Mouse (Mus musculus) myocyte (in vitro differentiated cells): ENCODE measurements around the gene Sirpb1a. TPM values are rescaled to one million over a fixed set of nuclear protein-coding genes. Genes with fewer than 3 reads are reported as not detected.

Experiments used
- H3K27me3 ChIP-seq: one replicate; pipeline ENCODE4 v1.6.1; 2011; ENCODE audit not compliant: control insufficient read depth, insufficient read depth, insufficient read length
- H3K36me3 ChIP-seq: one replicate; pipeline ENCODE4 v1.6.1; 2011; ENCODE audit not compliant: control insufficient read depth, insufficient read depth
- H3K4me2 ChIP-seq: one replicate; pipeline ENCODE4 v1.6.1; 2011; ENCODE audit warnings: low read depth, control low read depth
- H3K4me3 ChIP-seq: one replicate; pipeline ENCODE4 v1.5.1; 2011; ENCODE audit warnings: mild to moderate bottlenecking, control low read depth, moderate library complexity
- H3K79me2 ChIP-seq: one replicate; pipeline ENCODE4 v1.6.1; 2011; ENCODE audit not compliant: control insufficient read depth, insufficient read depth
- H3ac ChIP-seq: one replicate; pipeline ENCODE4 v1.6.1; 2011; ENCODE audit not compliant: control insufficient read depth, insufficient read length
- CEBPB ChIP-seq: IDR thresholded peaks from 2 replicates; pipeline ENCODE4 v1.6.1; 2011; ENCODE audit warnings: mild to moderate bottlenecking, moderate library complexity; ENCODE audit not compliant: poor library complexity, insufficient read depth, severe bottlenecking
- E2F4 ChIP-seq: IDR thresholded peaks from one replicate; pipeline ENCODE4 v1.6.1; 2011; ENCODE audit warnings: mild to moderate bottlenecking, control low read depth, moderate library complexity; ENCODE audit not compliant: insufficient read depth
- MAX ChIP-seq: IDR thresholded peaks from one replicate; pipeline ENCODE4 v1.6.1; 2011; ENCODE audit warnings: low read depth, mild to moderate bottlenecking, control low read depth
- MYOD1 ChIP-seq, 3 experiments: IDR thresholded peaks; one replicate each; pipeline ENCODE4 v1.6.1; 2011; ENCODE audit warnings: control low read depth in 2 of 3, low read depth in 2 of 3, mild to moderate bottlenecking in 2 of 3, moderate library complexity in 1 of 3; ENCODE audit not compliant: insufficient read length in 2 of 3, control insufficient read depth in 1 of 3
- MYOG ChIP-seq, 3 experiments: IDR thresholded peaks; one replicate each; pipeline ENCODE4 v1.6.1; 2011; ENCODE audit warnings: control low read depth in 2 of 3, low read depth in 2 of 3, mild to moderate bottlenecking in 2 of 3; ENCODE audit not compliant: insufficient read length in 2 of 3, control insufficient read depth in 1 of 3, insufficient read depth in 1 of 3
- POLR2A ChIP-seq: IDR thresholded peaks from one replicate; pipeline ENCODE4 v1.6.1; 2011; ENCODE audit warnings: low read depth, mild to moderate bottlenecking, control low read depth, moderate library complexity; ENCODE audit not compliant: insufficient read length
- POLR2AphosphoS2 ChIP-seq: IDR thresholded peaks from one replicate; pipeline ENCODE4 v1.6.1; 2011; ENCODE audit warnings: low read depth, control low read depth; ENCODE audit not compliant: insufficient read length
- REST ChIP-seq: IDR thresholded peaks from one replicate; pipeline ENCODE4 v1.6.1; 2011; ENCODE audit warnings: mild to moderate bottlenecking, control low read depth, moderate library complexity; ENCODE audit not compliant: insufficient read depth, insufficient read length
- SRF ChIP-seq: IDR thresholded peaks from one replicate; pipeline ENCODE4 v1.6.1; 2011; ENCODE audit warnings: low read depth; ENCODE audit not compliant: control insufficient read depth, insufficient read length
- TCF12 ChIP-seq: IDR thresholded peaks from one replicate; pipeline ENCODE4 v1.6.1; 2011; ENCODE audit warnings: mild to moderate bottlenecking, control low read depth; ENCODE audit not compliant: poor library complexity, insufficient read depth, severe bottlenecking
- TCF3 ChIP-seq: IDR thresholded peaks from one replicate; pipeline ENCODE4 v1.6.1; 2011; ENCODE audit warnings: low read depth, control low read depth; ENCODE audit not compliant: insufficient read length
- USF1 ChIP-seq: IDR thresholded peaks from one replicate; pipeline ENCODE4 v1.6.1; 2011; ENCODE audit warnings: low read depth, mild to moderate bottlenecking, control low read depth, moderate library complexity
- polyA plus RNA-seq: library from polyadenylated mRNA; unstranded; fragments of >200 nt; fragmentation: generic; extraction: Trizol; gene quantifications from one replicate; pipeline ENCODE4 v1.2.1, GENCODE M21; 2012; ENCODE audit warnings: missing spikeins

The Sirpb1a gene
- polyA plus RNA-seq, 1 experiment = not detected

DNA sequence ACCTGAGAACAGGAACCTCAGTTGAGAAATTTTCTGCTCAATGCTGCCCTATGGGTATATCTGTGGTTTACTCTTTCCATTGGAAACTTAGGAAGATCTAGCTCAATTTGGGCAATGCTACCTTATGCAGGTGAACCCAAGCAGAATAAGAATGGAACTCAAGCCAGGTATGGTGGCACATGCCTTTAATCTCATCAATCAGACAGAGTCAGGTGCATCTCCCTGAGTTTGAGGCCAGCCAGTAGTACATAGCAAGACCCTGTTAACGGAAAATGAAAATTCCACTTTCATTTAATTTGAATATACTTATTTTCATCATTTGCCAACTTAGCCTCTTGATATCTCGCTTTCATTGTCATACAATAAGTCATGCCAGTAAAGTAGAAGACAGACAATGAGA lies 92.1 kb downstream of the Sirpb1a start:
- Histone ChIP-seq H3K4me3 (no peak overlapping the region), H3ac (no peak overlapping the region), H3K4me2 (no peak overlapping the region), H3K79me2 (no peaks in the 10 kb centered on the region), H3K36me3 (no peaks in the 10 kb centered on the region), H3K27me3 (no peaks in the 10 kb centered on the region)
- no peak for TF ChIP-seq MYOD1 (IDR thresholded peaks at IDR 0.05; ENCODE audit: control insufficient read depth in 1 of 3, insufficient read length in 2 of 3, low read depth in 2 of 3)

DNA sequence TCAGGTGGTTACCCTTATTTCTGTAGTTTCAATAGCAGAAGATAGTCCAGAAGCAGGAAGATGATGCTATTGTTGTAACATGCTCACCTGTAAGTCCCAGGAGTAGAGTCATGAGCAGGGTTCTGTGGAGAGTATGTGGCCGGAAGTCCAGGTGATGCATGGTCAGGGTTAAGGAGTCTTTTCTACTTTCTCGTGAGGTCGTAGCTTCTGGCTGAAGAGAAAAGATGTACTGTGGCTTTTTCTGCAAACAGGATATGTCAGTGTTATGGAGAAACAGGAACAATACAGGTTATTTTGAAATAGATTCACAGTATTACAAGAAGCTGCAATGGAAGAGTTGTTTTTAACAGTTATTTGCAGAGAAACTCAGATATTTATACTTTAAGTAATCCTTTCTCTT lies 94.3 kb downstream of the Sirpb1a start, which contains the start of gene Gm9733:
Gene Gm9733 (minus strand): TSS at position 240 of the 400 bp plus-strand sequence.
- TF ChIP-seq MYOG (IDR thresholded peaks at IDR 0.05; ENCODE audit: control insufficient read depth in 1 of 3, insufficient read depth in 1 of 3, insufficient read length in 2 of 3, low read depth in 2 of 3) (no peak), CEBPB (no peak), REST (no peak), TCF3 (no peak), USF1 (no peak), POLR2A (no peak), E2F4 (no peak), POLR2AphosphoS2 (no peak)
- Histone ChIP-seq H3K79me2 (no peaks in the 10 kb centered on the region), H3K4me3 (no peak within 1 kb of the TSS), H3K27me3 (no peaks in the 10 kb centered on the region), H3K36me3 (no peaks in the 10 kb centered on the region), H3K4me2 (no peak within 1 kb of the TSS), H3ac (no peak within 1 kb of the TSS)

DNA sequence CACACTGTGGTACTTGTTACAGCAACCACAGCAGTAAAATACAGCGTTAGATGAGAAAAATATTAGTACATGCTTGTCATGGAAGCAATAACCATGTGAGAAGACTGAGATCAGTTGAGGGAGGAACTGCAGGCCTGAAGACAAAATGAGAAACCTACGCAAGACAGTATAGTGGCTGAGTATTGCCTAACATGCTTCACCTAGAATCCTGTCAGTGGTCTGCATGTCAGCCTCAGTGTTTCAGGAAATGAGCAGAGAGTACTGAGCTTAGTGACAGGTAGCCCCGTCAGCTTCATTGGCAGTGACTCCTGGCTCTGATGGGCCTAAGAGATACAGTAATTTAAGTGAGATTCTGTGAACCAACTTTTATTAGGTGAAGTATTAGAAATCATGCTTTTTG lies 94.8 kb downstream of the Sirpb1a start:
- no peaks in the 10 kb centered on the region for H3K36me3 ChIP-seq
- H3K79me2 ChIP-seq = no peaks in the 10 kb centered on the region
- no peak overlapping the region for H3ac ChIP-seq
- no peak overlapping the region for H3K4me2 ChIP-seq
- TF ChIP-seq MYOD1 (IDR thresholded peaks at IDR 0.05; ENCODE audit: control insufficient read depth in 1 of 3, insufficient read length in 2 of 3, low read depth in 2 of 3) = no peak
- no peak for TF ChIP-seq SRF
- no peak for TF ChIP-seq MYOG (IDR thresholded peaks at IDR 0.05; ENCODE audit: control insufficient read depth in 1 of 3, insufficient read depth in 1 of 3, insufficient read length in 2 of 3, low read depth in 2 of 3)
- TF ChIP-seq TCF12 = no peak
- TF ChIP-seq MAX = no peak
- no peak for TF ChIP-seq CEBPB
- no peak for TF ChIP-seq POLR2A
- TF ChIP-seq POLR2AphosphoS2 = no peak
- TF ChIP-seq TCF3 = no peak
- H3K4me3 ChIP-seq = no peak overlapping the region
- no peaks in the 10 kb centered on the region for H3K27me3 ChIP-seq

DNA sequence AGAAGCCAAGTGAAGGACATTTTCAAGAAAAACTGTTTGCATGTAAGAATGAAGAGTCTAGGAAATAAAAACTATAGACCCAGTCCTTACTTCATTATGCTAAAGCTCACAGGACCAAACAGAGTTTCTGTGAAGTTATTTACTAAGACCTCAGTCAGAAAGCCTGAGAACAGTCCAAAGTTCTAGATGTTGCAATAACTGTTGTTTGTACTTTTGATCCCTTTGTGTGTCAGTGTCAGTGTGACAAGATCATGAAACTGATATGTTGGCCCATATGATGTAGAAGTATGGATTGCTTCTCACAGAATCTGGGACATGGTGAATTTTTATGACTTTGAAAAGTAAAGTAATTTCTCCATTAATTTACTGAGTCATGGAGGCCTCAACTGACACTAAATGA lies 96.8 kb downstream of the Sirpb1a start:
- Histone ChIP-seq H3K36me3 (no peaks in the 10 kb centered on the region), H3K4me3 (no peak overlapping the region), H3K27me3 (no peaks in the 10 kb centered on the region), H3K4me2 (no peak overlapping the region), H3K79me2 (no peaks in the 10 kb centered on the region), H3ac (no peak overlapping the region)
- no peak for TF ChIP-seq USF1
- no peak for TF ChIP-seq TCF12
- TF ChIP-seq REST = no peak
- TF ChIP-seq MAX = no peak
- TF ChIP-seq POLR2A = no peak
- TF ChIP-seq CEBPB = no peak
- no peak for TF ChIP-seq TCF3
- TF ChIP-seq E2F4 = no peak
- no peak for TF ChIP-seq POLR2AphosphoS2
- no peak for TF ChIP-seq SRF
- TF ChIP-seq MYOD1 (IDR thresholded peaks at IDR 0.05; ENCODE audit: control insufficient read depth in 1 of 3, insufficient read length in 2 of 3, low read depth in 2 of 3) = no peak
- no peak for TF ChIP-seq MYOG (IDR thresholded peaks at IDR 0.05; ENCODE audit: control insufficient read depth in 1 of 3, insufficient read depth in 1 of 3, insufficient read length in 2 of 3, low read depth in 2 of 3)

Other genes with a start within 250 kb of the Sirpb1a start
- gene Gm9733, start 94.2 kb downstream of the Sirpb1a start, polyA plus RNA-seq = not detected
- gene Sirpb1b, start 148.5 kb upstream of the Sirpb1a start, polyA plus RNA-seq = not detected